Mouse (Mus musculus) cerebellum, adult 9-10 months (tissue): ENCODE data around the gene Zfp770.
"Not testable (repeated sequence)": the region's sequence is repeated elsewhere in the genome, so short reads cannot be mapped to it uniquely, and the experiment has no call there.

Experiments used
- DNase-seq: peaks from one replicate; pipeline ENCODE4 v3.0.0; 2022

The Zfp770 gene

GRCm38 (mm10) chr2:114200932-114201559, at the start of gene Zfp770:
Gene Zfp770, minus strand, starts transcription at chr2:114201469.
- peak; percentile 83 for DNase-seq

- no peak for DNase-seq
Observed at GRCm38 (mm10) chr2:114249440-114249839, 48.2 kb upstream of the Zfp770 start.

DNA sequence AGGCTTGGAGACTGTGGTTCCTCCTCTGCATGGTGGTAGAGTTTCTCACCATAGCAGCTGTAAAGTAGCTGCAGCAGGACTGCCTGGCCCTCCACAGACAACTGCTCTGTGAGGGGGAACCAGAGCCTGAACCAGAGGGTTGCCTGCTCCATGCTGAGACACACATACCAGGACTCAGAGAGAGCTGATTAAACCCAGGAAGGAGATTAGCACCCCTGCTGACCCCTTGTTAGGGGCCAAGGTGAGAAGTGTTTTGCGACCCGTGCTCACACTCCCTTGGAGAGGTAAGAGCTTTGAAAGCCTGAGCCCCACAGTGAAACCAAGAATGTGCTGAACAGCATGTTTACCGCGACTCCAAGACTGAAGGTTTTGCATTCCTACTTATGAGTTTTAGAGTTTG, 36.4 kb upstream of the Zfp770 start:
- no peak for DNase-seq

- no peak for DNase-seq
Observed at GRCm38 (mm10) chr2:114236566-114236965, 35.3 kb upstream of the Zfp770 start.

GRCm38 (mm10) chr2:114235584-114235983, 34.3 kb upstream of the Zfp770 start:
- DNase-seq, result no peak

DNA sequence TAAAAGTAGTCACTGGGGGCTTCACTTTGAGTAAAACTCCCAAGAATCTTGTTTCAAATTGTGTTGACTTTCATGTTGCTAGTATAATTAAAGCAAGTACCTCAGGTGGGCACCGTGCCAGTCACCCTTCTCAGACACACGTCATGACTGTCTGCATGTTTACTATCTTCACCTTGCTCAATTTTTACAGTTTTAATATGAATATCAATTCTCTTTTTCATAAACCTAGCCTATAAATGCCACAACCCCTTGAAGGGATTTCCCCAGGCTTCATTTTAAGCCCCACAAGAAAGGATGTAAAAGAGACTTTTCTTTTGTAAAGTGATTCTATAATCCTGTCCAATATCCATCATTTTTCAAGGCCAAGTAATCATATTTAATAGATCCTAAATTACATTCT, 30.0 kb upstream of the Zfp770 start:
- DNase-seq, result no peak

DNA sequence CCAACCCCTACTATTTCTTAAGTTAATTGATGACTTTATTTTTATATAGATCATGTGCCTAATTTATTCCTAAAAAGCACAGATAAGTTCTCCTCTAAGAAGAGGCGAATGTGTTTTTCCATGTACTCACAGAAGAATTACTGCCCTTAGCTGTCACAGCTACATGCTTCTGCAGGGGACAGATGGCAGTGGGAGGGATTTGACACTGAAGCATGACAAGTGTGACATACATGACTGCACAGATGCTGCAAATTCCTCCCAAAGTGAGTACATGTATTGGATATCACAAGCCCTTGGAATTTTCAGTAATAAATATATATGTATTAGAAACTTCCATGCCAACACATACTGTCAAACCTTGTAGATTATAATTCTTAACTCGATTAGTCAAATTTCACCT, 27.4 kb upstream of the Zfp770 start:
- no peak for DNase-seq

- no peak for DNase-seq
Observed at GRCm38 (mm10) chr2:114205036-114205435, 3.8 kb upstream of the Zfp770 start.

DNA sequence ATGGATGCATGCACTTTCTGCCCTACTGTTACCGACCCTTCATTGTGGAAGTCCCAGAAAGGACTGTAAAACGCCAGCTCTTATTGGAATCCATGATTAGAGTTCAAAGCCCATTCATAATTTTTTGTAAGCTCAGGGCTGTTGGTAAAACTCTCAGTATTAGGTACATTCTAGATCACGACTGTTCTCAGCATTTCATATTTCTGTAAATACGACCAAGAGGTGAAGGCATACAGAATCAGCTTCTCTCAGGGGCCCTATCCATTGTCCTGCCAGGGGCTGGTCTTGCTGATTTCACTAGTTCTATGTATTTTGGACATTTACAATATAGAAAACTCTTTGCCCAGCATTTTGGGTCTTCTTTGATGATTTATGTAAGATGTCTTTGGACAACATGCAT, 305 bp upstream of the Zfp770 start:
- no peak for DNase-seq

- DNase-seq, result no peak
Observed at GRCm38 (mm10) chr2:114196421-114196820, 4.8 kb downstream of the Zfp770 start.

DNA sequence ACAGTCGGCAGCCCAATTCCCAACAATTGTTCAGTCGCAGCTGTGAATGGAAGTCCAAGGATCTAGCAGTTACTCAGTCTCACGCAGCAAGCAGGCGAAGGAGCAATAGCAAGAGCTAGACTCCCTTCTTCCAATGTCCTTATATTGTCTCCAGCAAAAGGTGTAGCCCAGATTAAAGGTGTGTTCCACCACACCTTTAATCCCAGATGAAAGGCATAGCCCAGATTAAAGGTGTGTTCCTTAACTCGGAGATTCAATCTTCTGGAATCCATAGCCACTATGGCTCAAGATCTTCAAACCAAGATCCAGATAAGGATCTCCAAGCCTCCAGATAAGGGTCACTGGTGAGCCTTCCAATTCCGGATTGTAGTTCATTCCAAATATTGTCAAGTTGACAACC, 14.3 kb downstream of the Zfp770 start, which contains the start of gene Aqr:
Aqr (minus strand) TSS at position 101 of the 400 bp plus-strand sequence.
- not testable (repeated sequence) for DNase-seq

DNA sequence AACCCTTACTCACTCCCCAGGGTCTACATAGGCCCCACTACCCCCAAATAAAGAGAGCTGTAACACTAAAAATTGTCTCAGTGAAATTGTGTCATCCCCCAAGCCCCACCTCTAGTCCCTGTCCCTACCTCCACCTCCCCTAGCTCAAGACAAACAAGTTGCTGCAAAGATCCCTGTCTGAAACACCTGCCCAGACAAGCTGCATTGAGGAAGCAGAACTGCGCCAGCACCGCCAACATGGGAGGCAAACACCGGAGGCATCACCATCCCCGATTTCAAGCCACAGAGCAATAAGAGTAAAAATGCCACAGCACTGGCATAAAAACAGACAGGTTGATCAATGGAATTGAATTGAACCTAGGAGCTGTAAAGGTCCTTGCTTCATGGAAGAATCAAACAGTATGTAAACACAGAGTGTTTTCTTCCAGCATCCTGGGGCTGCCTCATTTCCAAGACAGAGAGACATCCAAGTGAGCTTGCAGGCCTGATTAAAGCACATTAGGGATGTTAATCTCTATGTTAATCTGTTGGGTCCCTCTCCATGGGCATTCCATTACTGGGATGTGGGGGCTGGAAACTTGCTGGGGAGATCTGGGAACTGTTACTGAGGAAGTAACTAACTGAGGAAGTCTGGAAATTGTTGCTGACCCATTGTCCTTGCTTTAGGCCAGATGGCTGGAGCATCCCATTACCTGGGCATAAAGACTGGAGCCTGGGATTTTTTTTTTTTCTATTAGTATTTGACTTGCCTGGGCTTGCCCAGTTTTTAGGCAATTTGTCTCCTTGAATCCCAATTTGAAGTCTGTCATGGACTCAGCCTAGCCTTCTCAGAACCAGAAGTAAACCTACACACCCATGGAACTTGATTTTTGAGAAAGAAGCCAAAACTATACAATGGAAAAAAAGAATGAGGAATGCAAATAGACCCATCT, 23.2 kb downstream of the Zfp770 start:
- DNase-seq, result no peak

DNA sequence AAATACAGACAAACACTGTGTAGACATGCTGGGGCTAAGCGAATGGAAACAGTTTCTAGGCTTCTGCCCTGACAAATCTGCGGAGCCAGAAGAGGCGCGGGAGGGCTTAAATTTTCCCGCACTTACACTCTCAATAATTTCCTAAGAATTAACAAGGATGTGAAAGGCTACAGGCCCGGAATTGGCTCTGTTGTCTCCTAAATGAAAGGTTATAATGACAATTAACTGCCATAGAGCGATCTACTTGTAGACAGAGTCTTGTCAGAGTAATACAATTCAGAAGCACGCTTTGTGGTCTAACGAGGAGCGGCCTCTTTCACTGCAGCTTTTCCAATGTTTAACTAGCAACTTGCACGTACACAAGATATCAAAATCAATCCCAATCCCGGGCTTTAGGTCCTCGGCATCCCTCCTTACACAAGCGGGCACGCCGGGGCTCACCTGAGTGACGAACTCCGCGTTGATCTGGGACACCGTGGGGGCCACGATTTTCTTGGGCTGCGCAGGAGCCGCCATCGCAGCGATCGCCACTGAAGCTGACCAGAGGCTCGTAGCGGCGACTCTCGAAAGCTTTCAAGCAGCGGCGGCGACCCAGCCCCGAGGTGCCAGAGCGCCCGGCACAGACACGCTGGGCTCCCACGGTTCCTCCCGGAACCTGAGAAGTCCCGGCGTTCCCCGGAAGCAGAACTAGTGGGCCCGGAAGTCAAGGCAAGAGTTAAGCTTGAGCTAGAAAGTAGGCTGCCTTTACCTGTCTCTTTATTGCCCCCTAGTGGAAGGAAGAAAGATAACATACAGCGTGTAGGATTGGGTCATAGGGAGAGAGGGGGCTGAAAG, 26.4 kb downstream of the Zfp770 start:
- DNase-seq, result peak; percentile 90

GRCm38 (mm10) chr2:114173248-114173647, 28.0 kb downstream of the Zfp770 start:
- no peak for DNase-seq

- no peak for DNase-seq
Observed at GRCm38 (mm10) chr2:114167837-114168236, 33.4 kb downstream of the Zfp770 start.

DNA sequence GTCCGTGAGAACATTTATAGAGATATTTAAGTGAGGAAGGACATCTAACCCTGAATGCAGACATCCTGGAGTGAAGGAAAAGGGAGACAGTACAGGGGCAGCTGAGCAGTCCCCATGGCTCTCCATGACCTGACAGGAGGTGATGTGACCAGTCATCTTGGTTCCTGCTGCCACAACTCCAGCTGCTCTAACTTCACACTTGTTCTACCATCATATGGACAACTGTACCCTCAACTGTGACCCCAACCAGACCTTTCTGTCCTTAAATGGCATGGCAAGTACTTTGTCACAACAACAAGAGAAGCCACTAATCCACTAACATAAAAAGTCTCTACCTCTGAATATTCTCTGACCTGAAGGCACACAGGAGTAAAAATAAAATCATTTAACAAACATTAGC, 39.3 kb downstream of the Zfp770 start:
- no peak for DNase-seq

GRCm38 (mm10) chr2:114157345-114157744, 43.9 kb downstream of the Zfp770 start:
- no peak for DNase-seq

DNA sequence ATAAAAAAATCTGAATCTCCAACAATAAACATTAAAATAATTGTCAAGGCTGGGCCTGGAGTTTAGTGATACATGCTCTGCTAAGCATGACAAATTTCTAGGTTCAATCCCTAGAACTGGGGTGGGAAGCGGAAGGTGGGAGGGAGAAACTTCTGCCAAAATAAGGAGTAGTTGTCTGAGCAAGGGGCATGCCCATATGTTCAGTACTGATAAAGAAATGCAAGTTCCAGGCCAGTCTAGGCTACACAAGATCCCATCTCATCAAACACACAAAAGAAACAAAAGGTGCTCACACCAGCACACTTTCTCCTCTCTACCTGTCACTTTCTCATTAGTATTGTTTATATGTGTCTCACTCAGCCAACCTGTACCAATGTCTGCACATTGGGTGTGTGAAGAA, 44.6 kb downstream of the Zfp770 start:
- no peak for DNase-seq

DNA sequence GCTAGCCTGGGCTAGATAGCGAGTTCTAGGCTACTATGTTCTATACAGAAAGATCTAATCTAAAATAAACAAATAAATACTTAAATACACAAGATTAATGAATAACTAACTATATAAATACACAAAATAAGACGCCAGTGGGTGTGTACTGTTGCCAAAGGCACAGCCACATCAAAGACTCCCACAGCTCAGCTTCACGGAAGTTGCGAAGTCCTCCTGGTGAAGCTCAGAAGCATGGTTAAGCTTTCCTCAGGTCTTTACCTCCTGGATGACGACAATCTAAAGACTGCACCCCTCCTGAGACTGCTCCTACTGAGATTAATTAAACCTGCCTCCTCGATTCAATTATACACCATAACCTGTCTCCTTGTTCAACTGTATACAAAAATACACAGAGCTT, 48.0 kb downstream of the Zfp770 start:
- DNase-seq, result no peak

DNA sequence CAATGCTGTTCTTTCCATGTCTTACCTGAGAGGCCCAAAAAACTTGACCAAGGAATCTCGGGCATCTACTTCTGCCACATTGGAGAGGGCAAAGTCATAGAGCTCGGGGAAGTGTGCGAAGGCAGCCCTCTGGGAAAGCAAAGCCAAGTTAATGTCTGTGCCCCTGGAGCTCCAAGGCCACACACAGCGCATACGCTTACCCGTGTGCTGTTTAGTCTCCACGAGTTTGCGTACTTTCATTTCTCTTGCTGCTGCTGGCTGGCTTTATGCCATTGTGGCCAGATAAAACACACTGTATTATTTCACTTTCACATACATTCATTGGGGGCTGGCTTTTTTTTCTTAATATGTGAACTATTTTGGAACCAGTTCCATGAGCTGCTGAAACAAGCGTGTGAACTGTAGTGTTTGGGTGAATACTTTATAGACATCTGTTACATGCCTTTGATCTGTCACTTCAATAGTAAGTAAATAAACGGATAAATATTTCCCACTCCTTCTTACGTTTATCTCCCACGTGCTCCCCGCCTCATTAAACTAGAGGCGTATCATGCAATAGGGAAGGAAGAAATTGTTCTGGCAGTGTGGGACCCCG, 54.3 kb downstream of the Zfp770 start:
- no peak for DNase-seq

DNA sequence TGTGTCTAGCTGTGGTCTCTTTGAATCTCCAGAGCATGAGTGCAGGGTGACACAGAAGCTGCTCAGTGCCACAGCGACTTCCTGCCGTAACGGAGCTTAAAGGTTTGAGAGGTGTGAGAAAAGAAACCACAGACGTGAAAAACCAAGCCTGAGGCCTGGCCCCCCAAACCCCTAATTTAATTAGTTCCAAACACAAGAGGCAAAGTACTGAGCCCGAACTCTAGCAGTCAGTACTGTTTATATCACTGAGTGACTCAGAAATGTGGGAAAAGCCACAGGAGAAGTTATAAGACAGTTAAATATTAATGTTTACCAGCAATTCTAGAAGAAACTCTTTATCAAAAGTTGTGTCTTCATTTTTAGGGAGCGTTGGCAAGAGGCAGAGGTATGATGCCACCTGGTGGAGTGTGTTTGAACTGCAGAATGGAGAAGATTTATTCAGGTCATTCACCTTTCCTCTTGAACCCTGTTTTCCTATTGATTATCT, 55.9 kb downstream of the Zfp770 start:
- DNase-seq, result peak; percentile 38

DNA sequence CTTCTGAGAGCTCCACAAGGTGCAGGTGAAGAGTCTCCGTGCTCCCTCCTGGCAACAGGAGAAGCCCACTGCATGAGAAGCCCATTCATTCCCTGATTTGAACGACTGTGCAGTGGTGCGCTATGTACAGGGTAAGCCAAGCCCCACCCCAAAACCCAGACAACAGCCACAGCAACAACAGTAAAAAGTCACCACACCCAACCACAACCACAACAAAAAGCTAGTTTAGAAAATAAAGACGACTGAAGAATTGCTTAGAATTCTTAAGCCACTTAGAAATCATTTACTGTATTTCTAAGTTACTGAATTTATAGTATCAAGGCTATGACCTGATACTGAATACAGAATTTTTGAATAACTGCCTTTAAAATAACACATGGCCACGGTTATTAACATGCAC, 56.4 kb downstream of the Zfp770 start:
- DNase-seq, result no peak

DNA sequence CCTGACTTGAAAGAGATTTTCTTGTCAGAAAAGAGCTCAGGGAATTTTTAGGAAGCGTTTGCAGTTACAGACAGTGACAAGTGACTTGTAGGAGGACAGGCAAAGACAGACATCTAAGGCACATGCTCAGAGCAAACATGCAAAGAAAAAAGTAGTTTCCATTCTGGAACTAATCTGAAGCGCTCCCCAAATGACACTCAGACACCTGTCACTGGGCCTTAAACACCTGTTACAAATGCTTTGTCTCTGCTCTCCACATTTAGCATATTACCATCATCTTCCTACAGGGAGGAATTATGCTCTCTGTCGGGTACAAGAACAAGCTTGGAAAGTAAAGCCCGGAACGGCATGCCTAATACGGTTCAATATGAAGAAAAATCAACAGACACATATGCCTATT, 57.4 kb downstream of the Zfp770 start:
- DNase-seq, result no peak
